Mouse (Mus musculus) cerebellum, postnatal 36 days (tissue): ENCODE results near the gene Cd24a.

Experiments
- DNase-seq, 2 experiments: peaks; one replicate each; pipeline ENCODE4 v3.0.0; 2021 to 2022; ENCODE audit warnings: mixed read lengths in 2 of 2

Gene Cd24a

DNA sequence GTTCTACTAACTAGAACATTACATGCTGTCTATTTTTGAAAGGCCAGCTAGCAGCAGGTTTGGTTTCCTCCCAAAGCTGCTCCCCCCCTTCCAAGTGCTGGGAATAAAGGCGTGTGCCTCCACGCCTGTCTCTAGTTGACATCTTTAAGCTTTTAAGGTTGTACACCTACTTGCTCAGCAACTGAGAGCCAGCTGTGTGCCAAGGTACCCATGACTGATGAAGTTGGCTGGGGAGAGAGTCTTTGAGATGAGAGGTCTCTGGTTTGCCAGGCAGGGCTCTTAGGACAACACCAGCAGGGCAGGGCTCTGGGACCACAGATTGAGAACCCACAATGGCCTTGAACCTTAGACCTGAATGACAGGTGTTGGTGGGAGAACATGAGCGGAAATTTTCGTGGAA lies 6.5 kb downstream of the Cd24a start:
- no peak for DNase-seq

- DNase-seq, result no peak
Observed at GRCm38 (mm10) chr10:43588470-43589177, 10.5 kb downstream of the Cd24a start.

DNA sequence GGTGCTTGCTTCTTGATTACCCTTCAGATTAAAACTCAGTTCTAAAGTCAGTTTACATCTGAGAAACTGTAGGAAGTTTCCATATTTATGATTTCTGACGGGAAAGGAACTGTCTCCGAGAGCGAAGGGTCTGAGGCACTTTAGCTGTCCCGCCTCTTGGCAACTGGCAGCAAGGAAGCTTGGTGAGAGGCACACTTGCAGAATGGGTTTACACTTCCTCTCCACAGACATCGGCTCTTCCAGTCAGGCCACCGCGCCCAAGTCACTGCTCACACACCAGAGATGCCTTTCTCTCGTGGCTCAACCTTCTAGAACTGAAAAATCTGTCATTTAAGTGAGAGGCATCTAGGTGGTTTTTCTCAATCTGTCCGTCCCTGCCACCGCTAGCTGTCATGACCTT lies 13.4 kb downstream of the Cd24a start:
- DNase-seq, result no peak

DNA sequence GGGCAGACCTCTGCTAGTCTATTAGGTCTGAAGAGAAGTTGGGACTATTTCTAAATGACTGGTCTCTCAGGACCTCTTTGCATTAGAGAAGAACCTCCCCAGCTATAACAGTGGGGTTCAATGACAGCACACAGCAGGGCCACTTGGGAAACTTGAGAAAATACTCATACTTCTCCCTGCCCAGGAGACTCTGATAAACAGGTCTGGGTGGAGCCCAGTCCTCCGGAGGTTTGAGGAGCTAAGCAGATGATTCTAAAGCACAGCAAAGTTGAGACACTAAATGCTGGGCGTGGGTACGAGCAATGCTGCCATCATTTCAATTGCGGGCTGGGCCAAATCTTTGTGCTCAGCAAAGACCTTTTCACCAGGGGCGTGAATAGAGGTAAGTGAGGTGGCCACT lies 15.1 kb downstream of the Cd24a start:
- DNase-seq, result no peak

DNA sequence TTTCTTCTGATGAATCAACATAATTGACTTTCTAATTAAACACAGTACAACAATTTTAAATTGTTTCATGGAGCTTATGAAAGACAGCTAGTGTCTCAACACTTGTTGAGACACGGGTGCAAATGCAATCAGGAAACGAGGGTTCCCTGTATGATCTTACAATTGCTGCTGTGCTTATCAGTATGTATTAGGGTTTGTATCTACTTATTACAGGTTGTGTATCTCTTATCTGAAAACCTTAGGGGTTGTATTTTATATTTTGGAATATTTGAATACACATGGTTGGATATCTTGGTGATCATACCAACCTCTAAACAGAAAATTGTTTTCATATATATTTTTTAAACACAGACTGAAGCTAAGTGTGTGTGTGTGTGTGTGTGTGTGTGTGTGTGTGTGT lies 16.1 kb downstream of the Cd24a start:
- no peak for DNase-seq

- no peak for DNase-seq
Observed at GRCm38 (mm10) chr10:43594894-43595293, 16.8 kb downstream of the Cd24a start.

DNA sequence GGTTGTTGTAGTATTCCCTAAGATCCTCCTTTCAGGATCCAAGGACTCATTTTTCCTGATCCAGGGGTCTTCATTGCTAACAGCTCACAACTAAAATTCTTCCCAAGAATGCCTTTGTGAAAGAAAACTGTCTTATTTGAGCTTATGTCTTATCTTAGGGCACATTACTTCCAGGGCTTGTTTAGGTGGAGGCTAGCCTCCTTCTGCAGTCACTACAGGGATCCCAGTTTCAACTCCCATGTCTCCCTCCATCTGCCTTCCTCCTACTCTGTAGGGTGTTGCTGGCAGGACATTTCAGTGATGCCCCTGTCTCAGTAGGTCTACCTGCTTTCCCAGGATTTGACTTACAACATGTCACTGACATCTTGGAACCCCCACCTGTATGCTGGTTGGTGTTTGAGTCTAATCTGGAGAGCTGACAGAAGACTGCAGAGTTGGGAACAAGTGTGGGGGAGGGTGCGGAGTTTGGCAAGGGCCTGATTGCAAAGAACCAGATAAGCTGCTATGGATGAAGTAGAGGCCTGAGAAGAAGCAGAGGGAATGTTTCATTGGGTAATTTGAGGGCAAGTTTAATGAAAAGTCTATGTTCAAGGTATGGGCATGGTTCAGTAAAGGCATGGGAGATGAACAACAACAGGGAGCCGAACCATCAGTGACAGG lies 20.1 kb downstream of the Cd24a start:
- DNase-seq, result no peak

DNA sequence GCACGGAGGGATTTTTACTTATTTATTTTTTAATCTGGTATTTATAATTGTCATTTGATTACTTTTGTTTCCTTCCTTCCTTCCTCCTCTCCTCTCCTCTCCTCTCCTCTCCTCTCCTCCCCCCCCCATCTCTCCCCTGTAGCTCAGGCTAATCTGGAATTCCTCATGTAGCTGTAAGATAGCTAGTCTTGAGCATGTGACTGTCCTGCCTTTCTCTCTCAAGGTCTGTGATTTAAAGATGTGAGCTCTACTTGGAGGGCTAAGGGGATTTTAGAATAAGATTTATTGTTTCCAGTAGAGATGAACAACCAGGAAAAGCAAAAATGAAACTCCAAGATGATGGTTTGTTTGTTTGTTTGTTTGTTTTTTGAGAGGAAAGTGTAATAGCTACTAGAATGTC lies 23.0 kb downstream of the Cd24a start:
- no peak for DNase-seq

GRCm38 (mm10) chr10:43601511-43602396 lies 23.7 kb downstream of the Cd24a start:
- no peak for DNase-seq

GRCm38 (mm10) chr10:43603975-43604686 lies 26.0 kb downstream of the Cd24a start:
- no peak for DNase-seq

DNA sequence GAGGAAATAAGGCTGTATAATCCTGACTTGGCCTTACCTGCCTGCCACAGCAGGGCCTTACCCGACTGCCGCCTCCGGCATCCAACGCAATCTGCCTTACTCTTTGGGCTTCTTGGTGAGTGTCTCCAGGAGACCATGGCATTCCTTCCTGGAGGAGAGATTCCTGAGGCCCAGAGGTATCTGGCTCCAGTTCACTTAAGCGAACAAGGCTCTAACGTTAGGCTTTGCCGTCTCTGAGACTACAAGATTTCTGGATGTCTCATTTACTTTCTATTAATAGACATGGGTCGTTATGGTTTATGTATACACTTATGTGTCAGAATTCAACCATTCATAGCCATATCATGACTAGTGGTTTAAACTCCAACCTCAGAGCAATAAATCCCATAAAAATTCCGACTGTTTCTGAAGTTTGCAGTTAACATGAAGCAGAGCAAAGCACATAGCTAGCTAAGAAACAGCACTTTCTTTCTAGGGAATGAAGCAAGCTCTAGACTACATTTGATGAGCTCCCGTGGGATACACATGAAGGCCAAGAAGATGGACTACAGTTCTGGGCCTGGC lies 26.7 kb downstream of the Cd24a start:
- DNase-seq, result no peak

DNA sequence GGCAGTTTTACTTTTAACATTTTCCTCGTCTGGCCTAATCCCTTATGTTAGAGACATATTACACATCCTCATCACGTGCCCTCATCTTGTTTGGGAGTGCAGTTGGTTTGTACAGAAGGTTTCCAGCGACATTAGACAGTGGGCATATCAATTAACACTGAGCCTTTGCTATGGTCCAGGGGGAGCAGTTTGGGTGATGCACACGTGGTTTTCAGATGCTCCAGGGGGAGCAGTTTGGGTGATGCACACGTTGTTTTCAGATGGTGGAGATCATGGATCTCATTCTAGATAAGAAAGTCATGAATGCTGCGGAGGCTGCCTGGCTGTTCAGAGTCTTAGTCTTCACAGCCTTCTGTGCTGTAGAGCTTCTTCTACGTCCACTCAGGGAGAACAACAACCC lies 27.8 kb downstream of the Cd24a start:
- DNase-seq, result no peak

DNA sequence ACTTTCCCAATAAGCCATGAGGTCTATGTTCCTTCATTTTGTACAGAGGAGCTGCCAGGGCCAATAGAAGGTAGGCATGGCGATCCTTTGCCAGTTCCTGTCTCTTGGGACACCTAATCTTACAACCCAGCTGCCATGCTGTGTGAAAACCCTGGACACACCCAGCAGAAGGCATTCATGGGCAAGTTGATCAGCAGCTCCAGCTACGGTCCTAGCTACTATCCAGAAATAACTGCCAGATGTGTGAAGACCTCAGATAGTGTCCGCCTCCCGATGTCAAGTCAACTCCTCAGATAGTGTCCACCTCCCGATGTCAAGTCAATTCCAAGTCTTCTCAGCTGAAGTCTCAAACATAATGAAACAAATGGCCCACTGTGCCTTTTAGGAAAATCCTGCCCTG lies 31.4 kb downstream of the Cd24a start:
- no peak for DNase-seq

GRCm38 (mm10) chr10:43609958-43610357 lies 31.9 kb downstream of the Cd24a start:
- no peak for DNase-seq

- DNase-seq, result no peak
Observed at GRCm38 (mm10) chr10:43611081-43611480, 33.0 kb downstream of the Cd24a start.

DNA sequence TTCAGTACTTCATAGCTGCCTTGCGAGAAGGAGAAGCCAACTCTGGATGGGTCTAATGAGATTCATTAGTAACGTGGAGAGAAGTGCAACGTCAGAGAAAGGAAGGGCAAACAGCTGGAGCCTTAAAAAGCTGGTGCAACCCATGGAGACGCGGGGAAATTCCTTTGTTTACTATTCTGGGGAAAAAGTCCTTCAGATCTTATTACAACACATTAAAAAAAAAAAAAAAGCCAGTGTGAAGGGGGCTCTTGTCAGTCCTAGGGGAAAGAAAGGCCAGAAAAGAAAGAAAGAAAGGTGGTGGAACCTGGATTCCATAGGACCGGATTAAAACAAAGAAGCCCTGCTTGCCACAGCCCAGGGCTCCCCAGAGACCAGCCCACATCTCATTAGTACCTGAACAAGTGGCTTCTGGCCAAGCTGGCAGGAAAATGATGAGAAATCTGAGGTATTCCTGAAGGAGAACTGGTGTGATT lies 41.0 kb downstream of the Cd24a start:
- no peak for DNase-seq

- DNase-seq, result no peak
Observed at GRCm38 (mm10) chr10:43619939-43620338, 41.9 kb downstream of the Cd24a start.

- no peak for DNase-seq
Observed at GRCm38 (mm10) chr10:43623510-43623909, 45.4 kb downstream of the Cd24a start.

DNA sequence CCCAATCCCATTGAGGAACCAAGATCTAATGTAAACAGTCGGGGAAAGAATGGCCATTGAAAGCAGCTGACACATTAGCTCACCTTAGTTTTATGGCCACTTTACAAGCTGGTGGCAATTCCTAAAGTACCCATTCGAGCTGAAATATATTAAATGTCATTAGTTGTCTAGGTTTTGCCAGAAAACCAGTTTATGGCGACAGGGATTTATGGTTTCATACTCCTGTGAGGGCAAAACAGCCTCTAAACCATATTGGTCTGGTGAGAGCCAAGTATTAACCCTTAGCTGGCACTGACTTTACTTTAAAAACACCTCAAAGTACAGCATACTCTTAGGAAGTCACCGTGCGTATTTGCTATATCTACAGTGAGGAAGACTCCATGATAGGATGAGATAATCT lies 46.3 kb downstream of the Cd24a start:
- no peak for DNase-seq

DNA sequence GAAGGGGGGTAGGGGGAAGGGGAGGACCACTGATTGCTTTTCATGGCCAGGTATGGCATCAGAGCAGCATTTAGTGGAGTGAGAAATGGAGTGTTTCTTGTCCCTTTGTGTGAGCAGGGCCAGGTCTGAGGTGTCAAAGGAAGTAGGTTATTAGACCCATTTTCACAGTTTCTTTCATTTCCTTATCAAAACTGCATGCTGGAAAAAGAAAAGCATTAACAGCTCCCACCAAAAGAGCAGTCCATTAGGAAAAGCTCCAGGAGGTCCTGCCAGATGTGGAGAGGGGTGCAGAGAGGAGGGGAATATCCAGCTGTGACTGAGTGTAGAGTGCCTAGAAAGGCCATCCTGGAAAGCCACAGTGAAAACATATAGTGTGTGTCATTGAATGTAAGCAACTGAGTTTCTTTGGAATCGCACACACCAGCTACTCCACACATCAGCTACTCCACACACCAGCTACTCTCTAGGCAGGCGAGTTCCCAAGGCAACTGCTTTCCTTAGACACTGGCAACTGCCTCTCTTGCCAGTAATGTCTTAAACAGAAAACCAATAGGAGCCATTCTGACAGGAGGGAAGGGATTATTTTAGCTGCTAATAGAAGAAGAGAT lies 46.8 kb downstream of the Cd24a start:
- no peak for DNase-seq

DNA sequence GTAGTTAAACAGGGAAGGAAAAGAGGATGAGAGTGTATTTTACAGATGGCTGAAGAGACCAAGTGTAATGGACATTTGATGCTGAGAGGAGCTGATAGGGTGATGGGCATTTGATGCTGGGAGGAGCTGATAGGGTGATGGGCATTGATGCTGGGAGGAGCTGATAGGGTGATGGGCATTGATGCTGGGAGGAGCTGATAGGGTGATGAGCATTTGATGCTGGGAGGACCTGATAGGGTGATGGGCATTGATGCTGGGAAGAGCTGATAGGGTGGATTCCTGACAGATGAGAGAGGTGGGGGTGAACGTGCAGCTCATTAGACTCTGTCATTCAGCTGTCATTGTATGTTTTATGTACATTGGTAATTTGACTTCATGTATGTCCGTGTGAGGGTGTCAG lies 47.5 kb downstream of the Cd24a start:
- DNase-seq, result no peak

DNA sequence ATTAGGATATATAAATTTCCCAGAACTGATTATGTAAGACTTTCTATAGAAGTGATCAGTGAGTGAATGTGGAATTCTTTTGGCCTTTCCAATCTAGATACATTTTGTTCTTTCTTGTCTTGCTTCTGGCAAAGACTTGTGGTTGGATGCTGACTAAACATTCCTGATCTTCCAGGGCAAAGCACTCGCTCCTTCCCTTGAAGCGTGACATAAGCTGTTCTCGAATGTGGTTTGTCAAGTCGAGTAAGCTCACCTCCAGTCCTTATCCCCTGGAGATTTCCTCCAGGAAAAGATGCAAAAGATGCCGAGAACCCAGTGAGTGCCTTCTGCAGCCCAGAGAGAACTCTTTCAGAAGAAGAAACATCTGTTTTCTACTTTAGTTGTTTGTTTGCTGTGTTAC lies 51.1 kb downstream of the Cd24a start:
- no peak for DNase-seq
